Mouse (Mus musculus): ENCODE measurements around the gene Stk24.
"Not testable (repeated sequence)": the region's sequence is repeated elsewhere in the genome, so short reads cannot be mapped to it uniquely, and the experiment has no call there.

Stk24 gene

GRCm38 (mm10) chr14:121379827-121380145 is at the start of gene Stk24:
Gene Stk24 (minus strand): TSS chr14:121380011.
- DNase-seq (ENCODE audit: extremely low read depth, low read depth, low spot score) = no peak

- no peak for DNase-seq (ENCODE audit: extremely low read depth, low read depth, low spot score)
Observed at GRCm38 (mm10) chr14:121428148-121428547, 48.3 kb upstream of the Stk24 start.

GRCm38 (mm10) chr14:121426743-121427142 is 46.9 kb upstream of the Stk24 start:
- no peak for DNase-seq (ENCODE audit: extremely low read depth, low read depth, low spot score)

GRCm38 (mm10) chr14:121425004-121425793 is 45.4 kb upstream of the Stk24 start:
- peak; percentile 91 for DNase-seq (ENCODE audit: extremely low read depth, low read depth, low spot score)

- DNase-seq (ENCODE audit: extremely low read depth, low read depth, low spot score) = no peak
Observed at GRCm38 (mm10) chr14:121423341-121423751, 43.5 kb upstream of the Stk24 start.

GRCm38 (mm10) chr14:121422664-121423340 is 43.0 kb upstream of the Stk24 start:
- DNase-seq (ENCODE audit: extremely low read depth, low read depth, low spot score) = no peak

- no peak for DNase-seq (ENCODE audit: extremely low read depth, low read depth, low spot score)
Observed at GRCm38 (mm10) chr14:121422000-121422399, 42.2 kb upstream of the Stk24 start.

- DNase-seq (ENCODE audit: extremely low read depth, low read depth, low spot score) = no peak
Observed at GRCm38 (mm10) chr14:121417594-121417993, 37.8 kb upstream of the Stk24 start.

- no peak for DNase-seq (ENCODE audit: extremely low read depth, low read depth, low spot score)
Observed at GRCm38 (mm10) chr14:121416626-121417319, 37.0 kb upstream of the Stk24 start.

- peak; percentile 90 for DNase-seq (ENCODE audit: extremely low read depth, low read depth, low spot score)
Observed at GRCm38 (mm10) chr14:121414635-121415241, 34.9 kb upstream of the Stk24 start.

- DNase-seq (ENCODE audit: extremely low read depth, low read depth, low spot score) = not testable (repeated sequence)
Observed at GRCm38 (mm10) chr14:121413726-121414125, 33.9 kb upstream of the Stk24 start.

- no peak for DNase-seq (ENCODE audit: extremely low read depth, low read depth, low spot score)
Observed at GRCm38 (mm10) chr14:121408944-121409343, 29.1 kb upstream of the Stk24 start.

- no peak for DNase-seq (ENCODE audit: extremely low read depth, low read depth, low spot score)
Observed at GRCm38 (mm10) chr14:121406943-121407342, 27.1 kb upstream of the Stk24 start.

- no peak for DNase-seq (ENCODE audit: extremely low read depth, low read depth, low spot score)
Observed at GRCm38 (mm10) chr14:121405546-121405945, 25.7 kb upstream of the Stk24 start.

- no peak for DNase-seq (ENCODE audit: extremely low read depth, low read depth, low spot score)
Observed at GRCm38 (mm10) chr14:121405120-121405519, 25.3 kb upstream of the Stk24 start.

GRCm38 (mm10) chr14:121399676-121400075 is 19.9 kb upstream of the Stk24 start:
- no peak for DNase-seq (ENCODE audit: extremely low read depth, low read depth, low spot score)

GRCm38 (mm10) chr14:121397471-121397870 is 17.7 kb upstream of the Stk24 start:
- no peak for DNase-seq (ENCODE audit: extremely low read depth, low read depth, low spot score)

- DNase-seq (ENCODE audit: extremely low read depth, low read depth, low spot score) = no peak
Observed at GRCm38 (mm10) chr14:121395125-121395524, 15.3 kb upstream of the Stk24 start.

- DNase-seq (ENCODE audit: extremely low read depth, low read depth, low spot score) = peak; percentile 92
Observed at GRCm38 (mm10) chr14:121391927-121392326, 12.1 kb upstream of the Stk24 start.

- DNase-seq (ENCODE audit: extremely low read depth, low read depth, low spot score) = no peak
Observed at GRCm38 (mm10) chr14:121387760-121388159, 7.9 kb upstream of the Stk24 start.

- no peak for DNase-seq (ENCODE audit: extremely low read depth, low read depth, low spot score)
Observed at GRCm38 (mm10) chr14:121385440-121385839, 5.6 kb upstream of the Stk24 start.

Measured in fat pad, adult 2 months (tissue).